Mouse (Mus musculus): ENCODE results near the gene Tm9sf3.

Gene Tm9sf3

GRCm38 (mm10) chr19:41262712-41263629 is 826 bp downstream of the Tm9sf3 start:
- DNase-seq (ENCODE audit: low spot score in 2 of 2), result peak; percentile 67 to 70

GRCm38 (mm10) chr19:41260736-41261135 is 3.1 kb downstream of the Tm9sf3 start:
- no peak for DNase-seq (ENCODE audit: low spot score in 2 of 2)

- DNase-seq (ENCODE audit: low spot score in 2 of 2), result no peak
Measured at GRCm38 (mm10) chr19:41259256-41259655, 4.5 kb downstream of the Tm9sf3 start.

GRCm38 (mm10) chr19:41258707-41259106 is 5.1 kb downstream of the Tm9sf3 start:
- peak in 1 of 2 experiments; percentile 38 for DNase-seq (ENCODE audit: low spot score in 2 of 2)

- DNase-seq (ENCODE audit: low spot score in 2 of 2), result no peak
Measured at GRCm38 (mm10) chr19:41254584-41254983, 9.2 kb downstream of the Tm9sf3 start.

GRCm38 (mm10) chr19:41248968-41249367 is 14.8 kb downstream of the Tm9sf3 start:
- DNase-seq (ENCODE audit: low spot score in 2 of 2), result no peak

- DNase-seq (ENCODE audit: low spot score in 2 of 2), result no peak
Measured at GRCm38 (mm10) chr19:41248271-41248670, 15.5 kb downstream of the Tm9sf3 start.

GRCm38 (mm10) chr19:41246271-41246670 is 17.5 kb downstream of the Tm9sf3 start:
- DNase-seq (ENCODE audit: low spot score in 2 of 2), result no peak

- peak; percentile 44 to 65 for DNase-seq (ENCODE audit: low spot score in 2 of 2)
Measured at GRCm38 (mm10) chr19:41244581-41244980, 19.2 kb downstream of the Tm9sf3 start.

GRCm38 (mm10) chr19:41241997-41242396 is 21.8 kb downstream of the Tm9sf3 start:
- no peak for DNase-seq (ENCODE audit: low spot score in 2 of 2)

GRCm38 (mm10) chr19:41233698-41234097 is 30.1 kb downstream of the Tm9sf3 start:
- DNase-seq (ENCODE audit: low spot score in 2 of 2), result no peak

GRCm38 (mm10) chr19:41208326-41208725 is 55.5 kb downstream of the Tm9sf3 start:
- no peak for DNase-seq (ENCODE audit: low spot score in 2 of 2)

- DNase-seq (ENCODE audit: low spot score in 2 of 2), result peak; percentile 44 to 48
Measured at GRCm38 (mm10) chr19:41206811-41207344, 56.9 kb downstream of the Tm9sf3 start, which contains the start of gene Tll2. Gene Tll2 (minus strand): TSS chr19:41206835.

- no peak for DNase-seq (ENCODE audit: low spot score in 2 of 2)
Measured at GRCm38 (mm10) chr19:41206041-41206810, 57.6 kb downstream of the Tm9sf3 start.

- no peak for DNase-seq (ENCODE audit: low spot score in 2 of 2)
Measured at GRCm38 (mm10) chr19:41204159-41205081, 59.4 kb downstream of the Tm9sf3 start.

- DNase-seq (ENCODE audit: low spot score in 2 of 2), result peak; percentile 71 to 89
Measured at GRCm38 (mm10) chr19:41197606-41198005, 66.2 kb downstream of the Tm9sf3 start.

- DNase-seq (ENCODE audit: low spot score in 2 of 2), result no peak
Measured at GRCm38 (mm10) chr19:41193379-41193778, 70.4 kb downstream of the Tm9sf3 start.

GRCm38 (mm10) chr19:41192953-41193352 is 70.8 kb downstream of the Tm9sf3 start:
- DNase-seq (ENCODE audit: low spot score in 2 of 2), result no peak

- no peak for DNase-seq (ENCODE audit: low spot score in 2 of 2)
Measured at GRCm38 (mm10) chr19:41191724-41192123, 72.1 kb downstream of the Tm9sf3 start.

- no peak for DNase-seq (ENCODE audit: low spot score in 2 of 2)
Measured at GRCm38 (mm10) chr19:41190876-41191434, 72.8 kb downstream of the Tm9sf3 start.

- DNase-seq (ENCODE audit: low spot score in 2 of 2), result no peak
Measured at GRCm38 (mm10) chr19:41177331-41177730, 86.5 kb downstream of the Tm9sf3 start.
